Mouse (Mus musculus) liver, embryonic 15.5 days (tissue): ENCODE results near the gene Hells. TPM values are rescaled to one million over a fixed set of nuclear protein-coding genes. Genes with fewer than 3 reads are reported as not detected.

Experiments
- ATAC-seq: fragments of 200-750 bp; cut with Nextera tagmentation; 2 replicates; pipeline ENCODE4 v1.8.0; 2017; ENCODE audit warnings: moderate number of reproducible peaks, mild to moderate bottlenecking, moderate library complexity; ENCODE audit not compliant: insufficient read depth
- H3K27ac ChIP-seq: fragments of 300-500 bp; sonication (generic); replicated peaks from 2 replicates; pipeline ENCODE4 v1.5.1; 2015; ENCODE audit warnings: mild to moderate bottlenecking, inconsistent platforms
- H3K27me3 ChIP-seq: fragments of 300-500 bp; sonication (generic); 2 replicates; pipeline ENCODE4 v1.6.1; 2015; ENCODE audit warnings: mild to moderate bottlenecking, inconsistent platforms
- H3K36me3 ChIP-seq: fragments of 300-500 bp; sonication (generic); replicated peaks from 2 replicates; pipeline ENCODE4 v1.6.1; 2015; ENCODE audit warnings: moderate library complexity, mild to moderate bottlenecking, inconsistent platforms
- H3K4me1 ChIP-seq: fragments of 300-500 bp; sonication (generic); replicated peaks from 2 replicates; pipeline ENCODE4 v1.6.1; 2015; ENCODE audit warnings: inconsistent platforms
- H3K4me2 ChIP-seq: fragments of 300-500 bp; sonication (generic); 2 replicates; pipeline ENCODE4 v1.6.1; 2015; ENCODE audit warnings: moderate library complexity, mild to moderate bottlenecking, inconsistent platforms
- H3K4me3 ChIP-seq: fragments of 300-500 bp; sonication (generic); replicated peaks from 2 replicates; pipeline ENCODE4 v1.5.1; 2015; ENCODE audit warnings: mild to moderate bottlenecking, inconsistent platforms
- H3K9ac ChIP-seq: fragments of 300-500 bp; sonication (generic); 2 replicates; pipeline ENCODE4 v1.6.1; 2015; ENCODE audit warnings: moderate library complexity, mild to moderate bottlenecking, inconsistent platforms
- H3K9me3 ChIP-seq: fragments of 300-500 bp; sonication (generic); replicated peaks from 2 replicates; pipeline ENCODE4 v1.6.1; 2016; ENCODE audit warnings: inconsistent platforms
- WGBS: fragments of 180-500 bp; shearing (Covaris S2); methylation state at CpG from one replicate; pipeline ENCODE4 v1.1.7; 2015; ENCODE audit warnings: mixed read lengths; ENCODE audit not compliant: insufficient replicate concordance; 5-methylcytosine and 5-hydroxymethylcytosine counted together
- polyA plus RNA-seq: library from polyadenylated mRNA; unstranded; fragments of >200 nt; fragmentation: Nextera tagmentation; extraction: Ambion mirVana; gene quantifications from 2 replicates; pipeline ENCODE4 v1.2.1, GENCODE M21; 2015

The Hells gene
- polyA plus RNA-seq, result 16.1 and 18.2 TPM in 2 replicates

DNA sequence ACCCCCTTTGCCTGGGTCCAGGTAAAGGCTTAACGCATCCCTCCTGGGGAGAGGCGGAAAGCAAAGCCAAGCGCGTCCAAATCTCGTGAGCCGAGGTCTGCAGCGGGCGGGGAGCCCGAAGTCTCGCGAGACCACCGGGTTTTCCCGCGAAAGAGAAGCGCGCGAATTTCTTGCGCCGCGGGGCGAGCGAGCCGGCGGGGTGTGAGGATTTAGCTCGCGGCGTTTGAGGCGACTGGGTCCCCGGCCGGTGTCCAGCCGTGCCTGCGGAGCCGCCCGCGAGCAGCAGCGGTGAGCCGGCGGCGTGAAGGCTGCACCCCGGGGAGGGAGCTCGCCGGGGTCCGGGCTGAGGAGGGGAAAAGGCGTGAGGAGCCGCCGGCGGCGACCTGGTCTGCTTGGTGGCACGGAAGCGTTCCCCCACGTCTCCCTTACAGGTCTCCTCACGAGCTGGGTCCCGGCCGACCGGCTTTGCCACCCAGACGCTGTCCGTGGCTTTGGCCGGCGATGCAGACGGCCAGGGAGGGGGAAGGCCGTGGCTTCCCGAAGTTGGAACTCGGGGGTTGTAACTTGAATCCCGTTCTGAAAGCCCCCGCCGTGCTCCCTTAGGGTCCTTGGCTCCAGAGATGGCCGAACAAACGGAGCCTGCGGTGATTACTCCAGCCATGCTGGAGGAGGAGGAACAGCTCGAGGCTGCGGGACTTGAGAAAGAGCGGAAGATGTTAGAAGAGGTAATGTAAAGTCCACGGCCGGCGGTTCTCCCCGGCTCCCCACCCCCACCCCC lies at the start of gene Hells:
Gene Hells, plus strand, starts transcription at position 128 of the 778 bp plus-strand sequence.
- WGBS, result under 1% methylated on average over 76 of the region's 76 CpGs
- ATAC-seq, result peak; percentile 87
- Histone ChIP-seq H3K4me1 (peaks cover 37% of the 10 kb centered on the region), H3K9ac (peak within 1 kb of the TSS; percentile 79), H3K4me2 (peak within 1 kb of the TSS; percentile 97), H3K27ac (peak within 1 kb of the TSS; percentile 71), H3K9me3 (no peaks in the 10 kb centered on the region), H3K27me3 (no peaks in the 10 kb centered on the region), H3K4me3 (peak within 1 kb of the TSS; percentile 79), H3K36me3 (peaks cover 32% of the 10 kb centered on the region)

DNA sequence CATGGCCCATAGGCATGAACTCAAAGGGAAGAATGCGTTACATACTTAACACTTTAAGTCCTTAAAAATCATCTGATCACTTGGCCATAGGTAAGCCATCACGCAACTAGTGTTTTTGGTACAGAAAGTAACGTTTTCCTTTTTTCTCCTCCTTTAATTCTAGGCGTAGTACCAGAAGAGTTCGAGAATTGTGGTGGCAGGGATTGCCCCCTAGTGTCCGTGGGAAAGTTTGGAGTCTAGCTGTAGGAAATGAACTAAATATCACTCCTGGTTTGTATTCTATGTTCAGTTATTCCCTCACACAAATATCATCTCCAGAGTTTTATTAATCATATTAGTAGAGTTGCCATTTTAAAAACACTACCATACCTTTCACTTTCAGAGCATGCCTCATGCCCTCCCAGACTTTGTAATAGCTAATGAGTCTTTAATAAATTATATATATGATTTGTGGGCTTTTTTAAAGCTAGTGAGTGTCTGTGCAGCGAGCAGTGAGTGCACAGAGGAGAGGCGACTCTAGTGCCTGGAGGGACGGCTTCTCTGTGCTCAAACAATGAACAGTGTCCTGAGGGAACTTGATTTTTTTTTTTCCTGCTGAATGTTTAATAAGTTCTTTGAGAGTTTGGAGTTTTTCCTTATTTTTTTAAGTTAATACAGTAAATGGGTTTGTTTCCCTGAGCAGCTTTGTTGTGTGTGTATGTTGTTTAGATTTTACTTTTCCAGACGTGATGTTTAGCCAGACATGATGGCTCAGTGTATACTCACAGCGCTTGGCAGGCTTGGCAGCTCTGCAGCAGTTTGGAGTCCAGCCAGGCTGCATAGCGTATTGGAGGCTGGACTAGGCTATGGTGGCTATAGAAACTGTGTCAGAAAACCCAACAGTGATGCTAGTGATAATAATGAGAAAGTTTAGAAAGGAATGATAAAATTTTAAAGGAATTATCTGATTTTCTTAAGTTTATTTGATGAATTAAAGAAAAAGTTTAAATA lies 29.3 kb upstream of the Hells start:
- 80% methylated on average over 12 of the region's 12 CpGs for WGBS
- no peaks in the 10 kb centered on the region for H3K4me1 ChIP-seq
- no peaks in the 10 kb centered on the region for H3K27me3 ChIP-seq
- peaks cover 8% of the 10 kb centered on the region; the same call in 1 of the 2 replicates for H3K36me3 ChIP-seq
- no peak overlapping the region for H3K4me2 ChIP-seq
- H3K4me3 ChIP-seq, result no peak overlapping the region
- no peak overlapping the region for H3K27ac ChIP-seq
- H3K9ac ChIP-seq, result no peak overlapping the region
- no peaks in the 10 kb centered on the region for H3K9me3 ChIP-seq
- no peak for ATAC-seq

DNA sequence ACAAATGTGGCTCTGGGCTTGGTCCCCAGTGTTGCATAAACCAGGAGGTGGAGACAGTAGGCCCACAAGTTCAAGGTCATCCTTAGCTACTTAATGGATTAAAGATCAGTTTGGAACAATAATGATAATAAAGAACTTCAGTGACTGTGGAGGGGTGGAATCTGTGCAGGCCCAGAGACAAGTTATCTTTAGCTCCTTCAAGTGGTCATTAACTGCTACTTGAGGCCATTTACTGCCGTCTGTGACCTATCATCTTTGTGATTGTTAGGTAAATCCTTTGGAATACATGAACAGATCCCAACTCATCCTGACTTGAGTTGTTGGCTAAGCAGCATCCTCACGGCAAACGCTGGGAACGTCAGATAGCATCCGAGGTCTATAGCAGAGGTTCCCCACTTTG lies 28.2 kb upstream of the Hells start:
- Histone ChIP-seq H3K9me3 (no peaks in the 10 kb centered on the region), H3K27ac (no peak overlapping the region), H3K36me3 (peaks cover 8% of the 10 kb centered on the region; the same call in 1 of the 2 replicates), H3K9ac (no peak overlapping the region), H3K27me3 (no peaks in the 10 kb centered on the region), H3K4me2 (no peak overlapping the region), H3K4me1 (no peaks in the 10 kb centered on the region), H3K4me3 (no peak overlapping the region)
- ATAC-seq, result no peak
- WGBS, result 86% methylated on average over 5 of the region's 5 CpGs

DNA sequence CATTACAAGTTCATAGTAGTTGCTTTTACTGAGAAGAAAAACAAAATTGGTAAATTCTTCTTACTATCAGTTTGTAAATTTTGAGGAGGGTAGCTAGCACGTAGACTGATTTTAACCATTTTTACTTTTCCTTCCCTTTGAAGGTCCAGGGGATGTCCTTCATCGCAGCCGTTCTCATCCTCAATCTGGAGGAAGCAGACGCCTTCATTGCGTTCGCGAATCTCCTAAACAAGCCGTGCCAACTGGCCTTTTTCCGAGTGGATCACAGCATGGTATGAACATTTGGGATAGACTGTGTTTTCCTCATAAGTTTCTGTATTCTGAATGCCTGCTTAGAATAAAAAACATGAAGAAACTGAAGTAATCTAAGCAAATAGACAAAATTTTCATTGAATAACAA lies 16.9 kb upstream of the Hells start:
- no peaks in the 10 kb centered on the region for H3K9me3 ChIP-seq
- H3K27me3 ChIP-seq, result no peaks in the 10 kb centered on the region
- H3K4me2 ChIP-seq, result no peak overlapping the region
- H3K27ac ChIP-seq, result no peak overlapping the region
- no peak for ATAC-seq
- 89% methylated on average over 9 of the region's 9 CpGs for WGBS
- no peaks in the 10 kb centered on the region for H3K4me1 ChIP-seq
- H3K4me3 ChIP-seq, result no peak overlapping the region
- H3K36me3 ChIP-seq, result peaks cover 40% of the 10 kb centered on the region
- H3K9ac ChIP-seq, result no peak overlapping the region

DNA sequence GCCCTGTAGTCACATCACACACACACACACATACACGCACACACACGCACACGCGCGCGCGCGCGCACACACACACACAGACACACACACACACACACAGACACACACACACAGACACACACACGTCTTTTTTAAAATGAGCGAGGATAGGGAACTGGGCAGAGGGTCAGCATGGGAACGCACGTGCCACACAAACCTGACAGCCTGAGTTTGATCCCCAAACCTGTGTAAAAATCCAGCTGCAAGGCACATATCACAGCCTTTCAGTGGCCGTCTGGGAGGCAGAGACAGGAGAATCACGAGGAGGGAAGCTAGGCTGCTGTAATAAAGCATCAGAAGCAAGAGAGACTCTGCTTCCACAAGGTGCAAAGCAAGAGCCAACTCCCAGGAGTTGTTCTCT lies 15.8 kb upstream of the Hells start:
- peaks cover 40% of the 10 kb centered on the region for H3K36me3 ChIP-seq
- 88% methylated on average over 15 of the region's 15 CpGs for WGBS
- H3K27me3 ChIP-seq, result no peaks in the 10 kb centered on the region
- no peak overlapping the region for H3K4me2 ChIP-seq
- no peak overlapping the region for H3K27ac ChIP-seq
- ATAC-seq, result no peak
- no peaks in the 10 kb centered on the region for H3K9me3 ChIP-seq
- no peaks in the 10 kb centered on the region for H3K4me1 ChIP-seq
- H3K9ac ChIP-seq, result no peak overlapping the region
- no peak overlapping the region for H3K4me3 ChIP-seq

DNA sequence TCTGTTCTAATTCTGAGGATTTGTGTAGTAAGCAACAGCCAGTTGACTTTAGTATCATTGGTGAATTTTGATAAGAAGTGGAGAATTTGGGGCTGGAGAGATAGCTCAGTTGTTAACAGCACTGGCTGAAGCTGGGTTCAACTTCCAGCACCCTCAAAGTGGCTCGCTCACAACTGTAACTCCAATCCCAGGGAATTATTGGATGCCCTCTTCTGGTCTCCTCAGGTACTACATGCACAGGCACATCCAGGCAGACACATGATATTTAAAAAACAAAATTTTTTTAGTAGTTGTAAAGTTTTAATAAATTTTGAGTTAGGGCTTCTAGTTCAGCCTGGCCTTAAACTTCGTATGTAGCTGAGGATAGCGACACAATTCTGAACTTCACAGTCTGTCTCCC lies 15.0 kb upstream of the Hells start:
- H3K9ac ChIP-seq, result no peak overlapping the region
- H3K27ac ChIP-seq, result no peak overlapping the region
- no peaks in the 10 kb centered on the region for H3K4me1 ChIP-seq
- no peaks in the 10 kb centered on the region for H3K9me3 ChIP-seq
- H3K4me2 ChIP-seq, result no peak overlapping the region
- H3K27me3 ChIP-seq, result no peaks in the 10 kb centered on the region
- 48% methylated on average over 3 of the region's 3 CpGs for WGBS
- H3K4me3 ChIP-seq, result no peak overlapping the region
- no peak for ATAC-seq
- H3K36me3 ChIP-seq, result peaks cover 38% of the 10 kb centered on the region

DNA sequence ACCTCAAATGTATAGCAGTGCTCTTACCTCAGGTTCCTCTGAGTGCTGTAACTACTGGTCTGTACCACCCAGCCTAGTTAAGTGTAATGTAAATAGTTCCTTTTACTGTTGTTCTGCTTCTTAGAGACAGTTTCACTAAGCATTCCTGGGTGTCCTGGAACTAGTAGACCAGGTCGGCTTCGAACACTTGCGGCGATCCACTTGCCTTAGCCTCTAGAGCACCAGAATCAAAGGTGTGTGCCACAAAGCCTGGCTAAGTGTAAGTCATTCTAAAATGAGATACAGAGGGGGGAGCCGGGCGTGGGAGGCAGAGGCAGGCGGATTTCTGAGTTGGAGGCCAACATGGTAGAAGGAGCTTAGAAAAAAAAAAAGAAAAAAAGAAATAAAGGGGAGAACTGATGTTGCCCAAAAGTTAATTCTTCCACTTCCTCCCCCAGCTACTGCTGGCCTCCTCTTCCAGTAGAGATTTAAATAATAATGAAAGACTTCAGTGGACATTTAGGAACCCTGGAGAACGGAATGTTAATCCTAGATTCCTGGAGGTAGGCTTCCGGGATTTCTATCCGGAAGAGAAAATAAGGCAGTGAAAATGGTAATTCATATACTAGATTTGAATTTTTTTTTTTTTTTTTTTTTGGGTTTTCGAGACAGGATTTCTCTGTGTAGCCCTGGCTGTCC lies 2.1 kb upstream of the Hells start:
- Histone ChIP-seq H3K4me3 (no peak overlapping the region), H3K27ac (no peak overlapping the region), H3K4me2 (no peak overlapping the region), H3K9me3 (no peaks in the 10 kb centered on the region), H3K27me3 (no peaks in the 10 kb centered on the region), H3K36me3 (peaks cover 12% of the 10 kb centered on the region), H3K4me1 (peaks cover 37% of the 10 kb centered on the region), H3K9ac (no peak overlapping the region)
- no peak for ATAC-seq
- WGBS, result 82% methylated on average over 11 of the region's 11 CpGs

DNA sequence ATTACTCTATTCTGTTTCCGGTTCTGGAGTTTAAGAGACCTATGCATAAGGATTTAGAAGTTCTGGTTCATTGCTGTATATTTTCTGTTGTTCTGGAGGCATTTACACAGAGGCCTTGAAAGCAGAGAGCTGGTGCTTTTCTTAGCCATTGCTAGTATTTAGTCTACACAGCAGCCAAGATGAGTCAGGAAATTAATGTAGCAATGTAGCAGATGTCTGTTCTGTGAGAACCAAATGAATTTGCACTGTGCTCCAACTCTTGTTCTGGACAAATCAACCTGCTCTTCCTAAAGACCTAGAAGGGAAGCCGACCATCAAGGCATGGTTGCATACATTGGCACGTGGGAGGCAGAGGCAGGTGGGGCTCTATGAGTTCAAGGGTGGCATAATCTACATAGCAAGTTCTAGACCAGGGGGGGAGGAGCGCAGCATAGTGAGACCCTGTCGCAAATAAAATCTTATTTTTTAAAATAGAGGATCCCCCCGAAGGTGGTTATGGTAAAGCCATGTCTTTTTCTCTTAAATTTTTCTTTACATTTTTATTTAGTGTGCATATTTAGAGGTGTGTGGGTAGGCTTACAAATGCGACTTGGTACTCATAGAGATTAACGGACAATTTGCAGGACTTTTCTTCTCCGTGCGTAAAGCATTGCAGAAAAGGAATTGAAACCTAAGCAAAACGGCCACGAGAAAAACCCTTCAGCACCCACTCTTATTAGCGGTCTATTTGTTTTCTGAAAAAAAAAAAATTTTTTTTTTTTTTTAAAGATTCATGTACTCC lies 1.1 kb upstream of the Hells start:
- H3K4me1 ChIP-seq, result peaks cover 37% of the 10 kb centered on the region
- H3K9ac ChIP-seq, result peak overlapping the region; percentile 79
- H3K4me3 ChIP-seq, result peak overlapping the region; percentile 79
- peak overlapping the region; percentile 97 for H3K4me2 ChIP-seq
- no peaks in the 10 kb centered on the region for H3K27me3 ChIP-seq
- ATAC-seq, result no peak
- 57% methylated on average over 13 of the region's 13 CpGs for WGBS
- H3K36me3 ChIP-seq, result peaks cover 22% of the 10 kb centered on the region
- H3K27ac ChIP-seq, result no peak overlapping the region
- no peaks in the 10 kb centered on the region for H3K9me3 ChIP-seq

DNA sequence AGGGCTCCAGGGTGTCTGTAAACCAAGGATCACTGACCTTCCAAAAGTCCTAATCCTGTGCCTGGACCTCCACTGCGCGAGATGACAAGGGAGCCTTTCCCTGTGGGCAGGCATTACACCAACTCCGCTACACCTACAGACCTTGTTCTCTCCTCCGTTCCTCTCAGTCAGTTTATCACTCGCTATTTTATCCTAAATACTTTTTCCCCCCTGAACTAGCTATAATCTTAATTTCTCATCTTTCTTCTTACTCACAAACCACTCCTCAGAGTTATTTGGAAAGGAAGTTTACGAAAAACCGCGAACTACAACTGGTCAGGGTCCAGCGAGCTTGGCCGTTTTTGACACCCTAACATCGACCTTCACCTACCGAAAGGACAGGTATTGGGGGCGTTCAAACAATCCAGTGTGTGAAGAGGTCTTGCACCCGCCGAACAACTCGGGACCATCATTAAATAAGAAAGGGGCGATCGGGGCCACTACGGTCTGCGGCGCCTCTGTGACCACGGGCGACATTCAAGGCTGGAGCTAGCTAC lies 395 bp upstream of the Hells start:
- ATAC-seq, result peak; percentile 42
- H3K4me1 ChIP-seq, result peaks cover 37% of the 10 kb centered on the region
- under 1% methylated on average over 23 of the region's 23 CpGs for WGBS
- H3K9me3 ChIP-seq, result no peaks in the 10 kb centered on the region
- H3K27ac ChIP-seq, result peak overlapping the region; percentile 71; the same call in 1 of the 2 replicates
- H3K36me3 ChIP-seq, result peaks cover 27% of the 10 kb centered on the region
- H3K4me3 ChIP-seq, result peak overlapping the region; percentile 79
- no peaks in the 10 kb centered on the region for H3K27me3 ChIP-seq
- H3K4me2 ChIP-seq, result peak overlapping the region; percentile 97
- peak overlapping the region; percentile 79 for H3K9ac ChIP-seq

DNA sequence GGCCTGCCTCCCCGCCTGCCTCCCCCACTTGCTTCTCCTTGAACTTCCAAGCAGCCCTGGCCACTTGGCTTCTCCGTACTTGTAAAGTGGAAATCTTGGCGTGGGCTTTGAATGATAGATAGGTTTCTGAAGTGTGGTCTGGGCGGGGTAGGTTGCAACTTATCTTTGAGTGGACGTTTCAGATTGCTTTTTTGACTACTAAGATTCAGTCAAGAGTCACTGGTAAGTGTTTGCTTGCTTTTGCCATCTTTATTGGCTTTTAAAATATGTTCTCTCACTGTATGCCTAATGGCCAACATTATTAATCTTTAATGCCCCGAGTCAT lies 813 bp downstream of the Hells start:
- Histone ChIP-seq H3K4me3 (peak overlapping the region; percentile 79), H3K27ac (no peak overlapping the region), H3K4me1 (peaks cover 37% of the 10 kb centered on the region), H3K9me3 (no peaks in the 10 kb centered on the region), H3K27me3 (no peaks in the 10 kb centered on the region), H3K4me2 (peak overlapping the region; percentile 97), H3K36me3 (peaks cover 35% of the 10 kb centered on the region), H3K9ac (peak overlapping the region; percentile 79)
- ATAC-seq, result no peak
- WGBS, result under 1% methylated on average over 6 of the region's 6 CpGs
